Mouse (Mus musculus): ENCODE measurements around the gene Ctnnb1. TPM values are rescaled to one million over a fixed set of nuclear protein-coding genes. Genes with fewer than 3 reads are reported as not detected.

The Ctnnb1 gene
- polyA plus RNA-seq, 1 experiment from 2014 or later = 383 TPM

DNA sequence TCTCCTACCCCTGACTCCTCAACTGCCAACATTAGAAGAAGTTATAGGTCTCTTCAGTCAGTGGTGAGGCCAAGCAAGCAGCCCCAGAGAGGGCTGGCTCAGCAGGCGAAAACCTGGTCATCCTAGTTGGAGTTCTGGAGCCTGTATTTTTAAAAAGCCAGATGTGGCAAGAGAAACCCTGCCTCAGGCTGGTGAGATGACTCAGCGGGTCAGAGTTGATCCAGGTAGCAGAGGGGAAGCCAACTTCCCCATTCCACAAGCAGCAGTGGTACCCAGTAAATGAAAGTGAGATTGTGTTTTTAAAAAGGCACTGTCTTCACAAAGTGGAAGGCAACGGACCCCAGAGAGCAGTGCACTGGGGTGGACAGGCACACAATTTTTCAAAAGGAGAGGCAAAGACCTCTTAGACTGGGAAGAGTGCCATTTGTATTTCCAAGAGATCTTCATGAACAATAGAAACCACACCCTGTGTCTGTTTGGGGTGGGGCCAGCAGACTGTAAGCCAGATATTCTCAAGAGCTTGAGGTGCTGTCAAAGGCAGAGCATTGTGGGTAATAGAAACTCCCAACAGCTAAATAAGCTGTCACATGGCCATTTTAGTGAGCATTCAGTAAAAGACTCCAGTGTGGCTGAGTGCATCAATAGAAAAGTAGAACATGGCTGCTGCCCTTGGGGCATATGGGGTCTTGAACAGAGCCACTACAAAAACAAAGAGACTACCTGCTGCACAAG, 33.1 kb downstream of the Ctnnb1 start:
- no peaks in the 10 kb centered on the region for H3K4me1 ChIP-seq (ENCODE audit: insufficient read depth, low read depth, low read length)
- 55% methylated on average over 3 of the region's 3 CpGs for WGBS
- H3K36me3 ChIP-seq (ENCODE audit: insufficient read depth, low read length) = peaks cover 61% of the 10 kb centered on the region
- ATAC-seq = peak; percentile 48
- peak; percentile 62 for DNase-seq (ENCODE audit: low spot score)
- H3K9me3 ChIP-seq (ENCODE audit: low read length) = no peaks in the 10 kb centered on the region
- H3K4me3 ChIP-seq (ENCODE audit: low read depth, low read length) = no peak overlapping the region
- H3K4me2 ChIP-seq (replicated peaks; ENCODE audit: low read depth, low read length) = no peak overlapping the region
- TF ChIP-seq CTCF (IDR thresholded peaks at IDR 0.05) = no peak
- TF ChIP-seq EP300 (IDR thresholded peaks at IDR 0.05) = no peak
- no peak overlapping the region for H3K9ac ChIP-seq (replicated peaks; ENCODE audit: low read depth)
- no peaks in the 10 kb centered on the region for H3K27me3 ChIP-seq (replicated peaks; ENCODE audit: insufficient read depth, low read length)
- H3K27ac ChIP-seq (ENCODE audit: low read length) = no peak overlapping the region

DNA sequence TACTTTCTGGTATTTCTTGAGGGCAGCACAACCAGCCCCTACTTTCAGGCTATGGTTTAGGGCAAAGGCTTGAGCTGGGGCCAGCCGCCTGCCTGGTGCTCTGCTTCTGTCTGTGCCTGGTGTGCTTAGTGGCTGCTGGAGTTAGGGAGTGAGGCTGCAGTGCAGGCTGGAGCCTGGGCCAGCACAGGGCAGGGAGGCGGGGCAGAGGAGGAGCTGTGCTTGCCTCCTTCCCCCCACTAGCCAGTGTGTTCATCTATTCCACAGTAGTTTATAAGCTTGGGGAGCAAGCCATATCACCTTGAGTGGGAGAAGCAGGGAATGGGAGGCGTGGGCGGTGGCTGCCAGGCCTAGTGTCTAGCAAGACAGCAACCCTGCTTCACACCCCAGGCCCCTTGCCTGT, 34.1 kb downstream of the Ctnnb1 start:
- Histone ChIP-seq H3K36me3 (ENCODE audit: insufficient read depth, low read length) (peaks cover 51% of the 10 kb centered on the region), H3K4me2 (replicated peaks; ENCODE audit: low read depth, low read length) (no peak overlapping the region), H3K4me1 (ENCODE audit: insufficient read depth, low read depth, low read length) (no peaks in the 10 kb centered on the region), H3K27ac (ENCODE audit: low read length) (no peak overlapping the region), H3K9ac (replicated peaks; ENCODE audit: low read depth) (no peak overlapping the region), H3K9me3 (ENCODE audit: low read length) (no peaks in the 10 kb centered on the region), H3K27me3 (replicated peaks; ENCODE audit: insufficient read depth, low read length) (no peaks in the 10 kb centered on the region), H3K4me3 (ENCODE audit: low read depth, low read length) (no peak overlapping the region)
- ATAC-seq (0 out of 2 replicates have a peak, but pooled peaks have one; percentile 26), DNase-seq (ENCODE audit: low spot score) (no peak)
- 94% methylated on average over 4 of the region's 4 CpGs for WGBS
- TF ChIP-seq CTCF (IDR thresholded peaks at IDR 0.05) (no peak), EP300 (IDR thresholded peaks at IDR 0.05) (no peak)

- no peak for ATAC-seq
- H3K27me3 ChIP-seq (replicated peaks; ENCODE audit: insufficient read depth, low read length) = no peaks in the 10 kb centered on the region
- no peaks in the 10 kb centered on the region for H3K9me3 ChIP-seq (ENCODE audit: low read length)
- WGBS = 87% methylated on average over 3 of the region's 3 CpGs
- H3K27ac ChIP-seq (ENCODE audit: low read length) = no peak overlapping the region
- DNase-seq (ENCODE audit: low spot score) = no peak
- no peak overlapping the region for H3K9ac ChIP-seq (replicated peaks; ENCODE audit: low read depth)
- H3K4me3 ChIP-seq (ENCODE audit: low read depth, low read length) = no peak overlapping the region
- no peaks in the 10 kb centered on the region for H3K4me1 ChIP-seq (ENCODE audit: insufficient read depth, low read depth, low read length)
- H3K4me2 ChIP-seq (replicated peaks; ENCODE audit: low read depth, low read length) = no peak overlapping the region
- peaks cover 45% of the 10 kb centered on the region for H3K36me3 ChIP-seq (ENCODE audit: insufficient read depth, low read length)
- TF ChIP-seq CTCF (IDR thresholded peaks at IDR 0.05) (no peak), EP300 (IDR thresholded peaks at IDR 0.05) (no peak)
Measured at GRCm38 (mm10) chr9:120963720-120964119, 34.7 kb downstream of the Ctnnb1 start.

DNA sequence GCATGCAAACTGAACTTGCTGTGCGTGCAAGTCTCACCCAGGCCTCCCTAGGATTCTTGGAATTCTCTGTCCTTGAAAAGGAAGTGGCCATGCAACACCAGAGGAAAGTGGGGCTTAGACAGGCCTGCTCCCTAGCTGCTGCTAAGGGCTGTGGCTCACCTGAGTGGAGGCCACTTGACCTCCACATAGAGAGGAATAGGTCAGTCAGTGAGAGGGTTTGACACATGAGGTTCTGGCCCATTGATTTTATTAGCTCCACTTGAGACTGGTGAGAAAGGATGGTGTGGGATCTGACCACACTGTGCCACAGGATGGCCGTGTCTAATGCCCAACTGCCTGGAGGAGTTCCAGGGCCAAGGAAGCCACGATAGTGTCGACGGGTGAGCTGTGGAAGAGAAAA, 35.2 kb downstream of the Ctnnb1 start:
- Histone ChIP-seq H3K9me3 (ENCODE audit: low read length) (no peaks in the 10 kb centered on the region), H3K4me3 (ENCODE audit: low read depth, low read length) (no peak overlapping the region), H3K36me3 (ENCODE audit: insufficient read depth, low read length) (peaks cover 43% of the 10 kb centered on the region), H3K4me1 (ENCODE audit: insufficient read depth, low read depth, low read length) (no peaks in the 10 kb centered on the region), H3K4me2 (replicated peaks; ENCODE audit: low read depth, low read length) (no peak overlapping the region), H3K27ac (ENCODE audit: low read length) (no peak overlapping the region), H3K9ac (replicated peaks; ENCODE audit: low read depth) (no peak overlapping the region), H3K27me3 (replicated peaks; ENCODE audit: insufficient read depth, low read length) (no peaks in the 10 kb centered on the region)
- 63% methylated on average over 5 of the region's 5 CpGs for WGBS
- no peak for ATAC-seq
- TF ChIP-seq CTCF (IDR thresholded peaks at IDR 0.05) (no peak), EP300 (IDR thresholded peaks at IDR 0.05) (no peak)
- DNase-seq (ENCODE audit: low spot score) = no peak

DNA sequence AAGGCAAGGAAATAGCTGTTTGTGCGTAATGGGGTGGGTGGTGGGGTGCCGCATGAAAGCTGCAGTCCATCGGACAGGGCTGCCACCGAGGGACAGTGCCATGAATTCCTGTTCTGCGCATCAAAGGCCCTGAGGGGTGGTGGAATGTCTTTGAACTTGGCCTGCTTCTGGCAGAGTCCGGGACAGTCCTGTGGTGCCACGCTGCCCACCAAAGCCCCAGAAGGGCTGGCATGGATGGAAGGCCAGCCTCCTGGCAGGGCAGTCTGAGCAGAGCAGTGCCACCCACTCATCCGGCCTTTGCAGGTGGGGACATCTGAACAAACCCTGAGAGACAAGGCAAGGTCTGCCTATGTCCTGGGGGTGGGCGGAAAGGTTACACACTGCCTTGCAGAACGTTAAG, 36.0 kb downstream of the Ctnnb1 start:
- Histone ChIP-seq H3K27me3 (replicated peaks; ENCODE audit: insufficient read depth, low read length) (no peaks in the 10 kb centered on the region), H3K4me2 (replicated peaks; ENCODE audit: low read depth, low read length) (no peak overlapping the region), H3K9ac (replicated peaks; ENCODE audit: low read depth) (no peak overlapping the region), H3K27ac (ENCODE audit: low read length) (no peak overlapping the region), H3K4me1 (ENCODE audit: insufficient read depth, low read depth, low read length) (no peaks in the 10 kb centered on the region), H3K36me3 (ENCODE audit: insufficient read depth, low read length) (peaks cover 37% of the 10 kb centered on the region), H3K4me3 (ENCODE audit: low read depth, low read length) (no peak overlapping the region), H3K9me3 (ENCODE audit: low read length) (no peaks in the 10 kb centered on the region)
- no peak for DNase-seq (ENCODE audit: low spot score)
- 84% methylated on average over 10 of the region's 10 CpGs for WGBS
- no peak for ATAC-seq
- TF ChIP-seq EP300 (IDR thresholded peaks at IDR 0.05) = no peak
- TF ChIP-seq CTCF (IDR thresholded peaks at IDR 0.05) = no peak

GRCm38 (mm10) chr9:120973026-120973515, 44.1 kb downstream of the Ctnnb1 start:
- 50% methylated on average over 6 of the region's 6 CpGs for WGBS

More at GRCm38 (mm10) chr9:120973026-120973515, 44.1 kb downstream of the Ctnnb1 start:
- ATAC-seq (no peak), DNase-seq (ENCODE audit: low spot score) (no peak)
- Histone ChIP-seq H3K9me3 (ENCODE audit: low read length) (no peaks in the 10 kb centered on the region), H3K4me1 (ENCODE audit: insufficient read depth, low read depth, low read length) (peaks cover 8% of the 10 kb centered on the region; the same call in 1 of the 2 replicates), H3K27me3 (replicated peaks; ENCODE audit: insufficient read depth, low read length) (no peaks in the 10 kb centered on the region), H3K27ac (ENCODE audit: low read length) (no peak overlapping the region), H3K36me3 (ENCODE audit: insufficient read depth, low read length) (peaks cover 5% of the 10 kb centered on the region; the same call in 1 of the 2 replicates), H3K4me2 (replicated peaks; ENCODE audit: low read depth, low read length) (no peak overlapping the region), H3K4me3 (ENCODE audit: low read depth, low read length) (no peak overlapping the region), H3K9ac (replicated peaks; ENCODE audit: low read depth) (no peak overlapping the region)
- TF ChIP-seq CTCF (IDR thresholded peaks at IDR 0.05) (no peak), EP300 (IDR thresholded peaks at IDR 0.05) (no peak)
